Mouse (Mus musculus): ENCODE data around the gene Gp5. TPM values are rescaled to one million over a fixed set of nuclear protein-coding genes. Genes with fewer than 3 reads are reported as not detected.

The Gp5 gene
- polyA plus RNA-seq, 1 experiment from 2014 or later, result 0.91 TPM

- Histone ChIP-seq H3K27ac (no peak overlapping the region), H3K4me2 (no peak overlapping the region), H3K9me3 (no peaks in the 10 kb centered on the region), H3K9ac (no peak overlapping the region), H3K36me3 (replicated peaks) (no peaks in the 10 kb centered on the region), H3K4me1 (no peaks in the 10 kb centered on the region), H3K27me3 (peaks cover 3% of the 10 kb centered on the region; the same call in 1 of the 2 replicates), H3K4me3 (replicated peaks) (no peak overlapping the region)
- ATAC-seq (ENCODE audit: low FRiP score), result no peak
- 81% methylated on average over 9 of the region's 9 CpGs for WGBS
These were observed 52.9 kb downstream of the Gp5 start for GRCm38 (mm10) chr16:30257718-30258117.

Other genes with a start within 250 kb of the Gp5 start
- gene Hes1, start 246.4 kb downstream of the Gp5 start, polyA plus RNA-seq (2016; fragmentation: Nextera tagmentation; extraction: Ambion mirVana), result 60.2 and 62.6 TPM in 2 replicates
- gene Cpn2, start 43.3 kb downstream of the Gp5 start, polyA plus RNA-seq (2016; fragmentation: Nextera tagmentation; extraction: Ambion mirVana), result not detected in 2 replicates
- gene Lrrc15, start 27.5 kb downstream of the Gp5 start, polyA plus RNA-seq (2016; fragmentation: Nextera tagmentation; extraction: Ambion mirVana), result 0.46 and 0.57 TPM in 2 replicates
- 12.9 and 15.8 TPM in 2 replicates for gene Atp13a3, start 95.2 kb upstream of the Gp5 start, polyA plus RNA-seq (2016; fragmentation: Nextera tagmentation; extraction: Ambion mirVana)
- 47.4 and 47.8 TPM in 2 replicates for gene Tmem44, start 240.1 kb upstream of the Gp5 start, polyA plus RNA-seq (2016; fragmentation: Nextera tagmentation; extraction: Ambion mirVana)

Measured in forebrain, embryonic 12.5 days (tissue).